Mouse (Mus musculus) ES-Bruce4 (cell line): Measurements from ENCODE around the gene Fars2.

ENCODE experiments used
- CTCF ChIP-seq: IDR thresholded peaks from one replicate; pipeline ENCODE4 v1.8.1; 2011; ENCODE audit warnings: low read depth, low read length
- POLR2A ChIP-seq: IDR thresholded peaks from one replicate; pipeline ENCODE4 v1.8.1; 2011; ENCODE audit warnings: low read length; ENCODE audit not compliant: insufficient read depth

DNA sequence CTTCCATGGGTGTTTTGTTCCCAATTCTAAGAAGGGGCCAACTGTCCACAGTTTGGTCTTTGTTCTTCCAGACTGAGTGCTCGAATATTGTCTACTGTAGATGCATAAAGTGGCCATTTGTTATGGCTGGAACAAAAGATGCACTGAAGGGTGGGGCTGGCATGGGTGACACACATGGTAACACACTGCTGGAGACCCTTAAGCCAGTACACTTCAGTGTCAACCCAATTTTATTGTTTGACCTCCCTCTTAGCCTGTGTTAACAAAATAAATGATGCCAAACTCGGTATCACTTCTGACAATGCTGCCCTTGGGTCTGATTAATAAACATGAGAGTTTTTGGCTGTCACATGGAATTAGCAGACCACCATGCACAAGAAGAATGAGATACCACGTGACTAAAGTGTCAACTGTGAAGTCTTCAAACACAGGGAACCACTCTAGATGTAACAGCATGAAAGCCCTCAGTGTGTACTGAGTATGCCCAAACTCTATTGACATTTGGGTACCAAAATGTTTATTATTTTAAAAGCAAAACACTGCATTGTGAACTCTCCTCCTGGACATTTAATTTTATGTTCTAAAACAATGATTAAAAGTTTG lies 590.0 kb downstream of the Fars2 start:
- TF ChIP-seq POLR2A = no peak
- no peak for TF ChIP-seq CTCF
